10 mouse cellular contexts compared by ENCODE assay signal in genomic region chr1:53845854-53846253, GRCm38 (mm10).
DNase-seq lines count a peak whose midpoint lies in the region; ATAC-seq and TF ChIP-seq lines count a peak whose summit lies in the region.
"Had no signal": no experiment of that assay in that cellular context is flagged by ENCODE, and none has a peak within 500 bp of the region (broad histone marks: within the 10 kb centered on the region; RNA-seq: fewer than 3 reads in every experiment).

No protein-coding gene starts in this region.

- H3K4me2 ChIP-seq in lung, embryonic 14.5 days = no peak overlapping the region
- H3K4me2 ChIP-seq in stomach, embryonic 14.5 days (replicated peaks; ENCODE audit: low read depth, low read length) = no peak overlapping the region
- H3K4me2 ChIP-seq: hindbrain, embryonic 14.5 days; midbrain, embryonic 13.5 days had no signal

- peak; percentile 73 for DNase-seq in lung, embryonic 14.5 days
- DNase-seq in lung, postnatal 4 days = no peak
- DNase-seq in NIH3T3 (ENCODE audit: low read depth) = peak; percentile 65
- DNase-seq in cerebellum, postnatal 25 days = no peak
- no peak for DNase-seq in right cerebral cortex, postnatal 25 days
- DNase-seq: cerebellum, adult 9-11 months had no signal

- no peaks in the 10 kb centered on the region for H3K9me3 ChIP-seq in lung, embryonic 14.5 days (ENCODE audit: low read depth, low read length)
- no peaks in the 10 kb centered on the region for H3K9me3 ChIP-seq in stomach, embryonic 14.5 days (ENCODE audit: control insufficient read depth, low read depth, low read length)
- H3K9me3 ChIP-seq: midbrain, embryonic 13.5 days had no signal

- peak overlapping the region; percentile 26; the same call in 1 of the 2 replicates for H3K27ac ChIP-seq in lung, embryonic 14.5 days (ENCODE audit: low read depth)
- H3K27ac ChIP-seq in stomach, embryonic 14.5 days (ENCODE audit: low read length) = peak overlapping the region; percentile 79
- H3K27ac ChIP-seq: hindbrain, embryonic 14.5 days; midbrain, embryonic 13.5 days had no signal

- ATAC-seq in lung, embryonic 14.5 days (ENCODE audit: insufficient read depth) = peak; percentile 65; the same call in 1 of the 2 replicates
- ATAC-seq in granulocyte monocyte progenitor cell, adult 5-6 weeks (replicated peaks; ENCODE audit: poor library complexity, severe bottlenecking) = peak; percentile 9; the same call in 1 of the 2 replicates
- ATAC-seq in stomach, embryonic 14.5 days (ENCODE audit: insufficient number of reproducible peaks, insufficient read depth, low FRiP score, low read depth) = peak; percentile 56; the same call in 1 of the 2 replicates
- ATAC-seq: midbrain, embryonic 13.5 days had no signal

- 35% methylated on average over 8 of the region's 8 CpGs for WGBS in lung, embryonic 14.5 days
- WGBS in stomach, embryonic 14.5 days = 54% methylated on average over 8 of the region's 8 CpGs

- H3K4me1 ChIP-seq in lung, embryonic 14.5 days (ENCODE audit: insufficient read depth) = peaks cover 16% of the 10 kb centered on the region; the same call in 1 of the 2 replicates
- H3K4me1 ChIP-seq in stomach, embryonic 14.5 days (ENCODE audit: control insufficient read depth, insufficient read depth, low read length) = 0 out of 2 replicates have a peak, but pooled peaks cover 4% of the 10 kb centered on the region
- H3K4me1 ChIP-seq: midbrain, embryonic 13.5 days had no signal

- TF ChIP-seq CTCF in lung, embryonic 14.5 days (IDR thresholded peaks at IDR 0.05; ENCODE audit: low read depth) = no peak

- H3K36me3 ChIP-seq in lung, embryonic 14.5 days (ENCODE audit: insufficient read depth) = no peaks in the 10 kb centered on the region
- no peaks in the 10 kb centered on the region for H3K36me3 ChIP-seq in stomach, embryonic 14.5 days (ENCODE audit: control insufficient read depth, insufficient read depth, low read length)
- H3K36me3 ChIP-seq: midbrain, embryonic 13.5 days had no signal

- H3K27me3 ChIP-seq in lung, embryonic 14.5 days (ENCODE audit: insufficient read depth, low read length) = no peaks in the 10 kb centered on the region
- no peaks in the 10 kb centered on the region for H3K27me3 ChIP-seq in stomach, embryonic 14.5 days (ENCODE audit: control insufficient read depth, insufficient read depth, low read length)
- H3K27me3 ChIP-seq: midbrain, embryonic 13.5 days had no signal

- H3K9ac ChIP-seq in lung, embryonic 14.5 days = no peak overlapping the region
- no peak overlapping the region for H3K9ac ChIP-seq in stomach, embryonic 14.5 days (replicated peaks; ENCODE audit: low read depth, low read length)
- H3K9ac ChIP-seq: hindbrain, embryonic 14.5 days; midbrain, embryonic 13.5 days had no signal

- no peak overlapping the region for H3K4me3 ChIP-seq in lung, embryonic 14.5 days (ENCODE audit: low read depth, low read length)
- H3K4me3 ChIP-seq in stomach, embryonic 14.5 days (ENCODE audit: low read depth, low read length) = no peak overlapping the region
- H3K4me3 ChIP-seq: midbrain, embryonic 13.5 days had no signal

Comparison
In these comparisons a context has a peak if more than half of its experiments do, and no peak if none do; other contexts are left out.
1. DNase-seq: peak in lung, embryonic 14.5 days (single experiment) and NIH3T3 (single experiment); none in lung, postnatal 4 days (0 of 2), cerebellum, postnatal 25 days (0 of 2) and right cerebral cortex, postnatal 25 days (single experiment).
2. ATAC-seq: peak in every context shown above with its lines; median percentile 65 in lung, embryonic 14.5 days; 56 in stomach, embryonic 14.5 days; 9 in granulocyte monocyte progenitor cell, adult 5-6 weeks.